Mouse (Mus musculus) B cell, adult 2 months (primary cell): ENCODE data around the gene Psmd6.
A peak's percentile ranks its signal among the peaks of the same experiment; 100 is the strongest.

ENCODE experiments used
- DNase-seq, 2 experiments: peaks; one replicate each; pipeline ENCODE4 v3.0.0; 2022

Psmd6 gene

DNA sequence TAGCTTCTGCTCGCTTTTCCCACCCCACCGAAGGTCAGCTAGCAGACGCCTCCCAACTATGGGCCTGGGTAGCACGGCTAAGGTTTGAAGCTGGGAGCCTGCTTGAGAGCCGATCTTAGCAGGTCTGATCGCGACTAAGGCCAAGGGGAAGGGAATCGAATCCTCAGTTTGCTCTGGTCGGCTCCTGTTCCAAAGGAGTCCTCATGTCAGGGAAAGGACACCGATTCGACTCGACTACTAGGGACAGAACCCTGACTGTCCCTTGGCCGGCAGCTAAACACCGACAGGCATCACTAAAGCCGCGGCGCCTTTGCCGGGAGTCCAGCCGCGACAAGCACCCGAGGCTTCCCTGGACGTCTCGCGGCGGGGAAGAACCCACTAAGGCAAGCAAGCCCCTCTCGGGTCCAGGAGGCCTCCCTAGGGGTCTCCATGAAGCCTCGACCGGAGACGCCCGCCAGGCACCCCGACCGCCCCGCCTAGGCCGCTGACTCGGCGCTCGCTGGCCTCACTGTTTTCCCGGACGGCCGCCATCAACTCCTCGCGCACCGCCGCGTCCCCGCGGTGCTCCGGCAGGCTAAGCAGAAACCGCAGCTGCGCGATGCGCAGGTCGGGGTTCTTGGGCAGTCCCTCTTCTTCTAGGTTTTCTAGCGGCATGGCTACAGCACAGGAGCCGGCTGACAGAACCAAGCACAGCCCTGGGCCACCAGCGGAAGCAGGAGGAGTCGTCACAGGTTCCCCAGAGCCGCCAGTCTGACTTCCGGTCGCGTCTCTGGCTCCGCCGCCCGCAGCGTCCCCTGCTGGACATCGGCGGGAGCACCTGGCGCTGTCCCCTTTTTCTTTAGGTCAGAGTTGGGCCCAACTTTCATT, at the start of gene Psmd6:
Psmd6 (minus strand) TSS at position 755 of the 867 bp plus-strand sequence.
- DNase-seq: peak; percentile 96

DNA sequence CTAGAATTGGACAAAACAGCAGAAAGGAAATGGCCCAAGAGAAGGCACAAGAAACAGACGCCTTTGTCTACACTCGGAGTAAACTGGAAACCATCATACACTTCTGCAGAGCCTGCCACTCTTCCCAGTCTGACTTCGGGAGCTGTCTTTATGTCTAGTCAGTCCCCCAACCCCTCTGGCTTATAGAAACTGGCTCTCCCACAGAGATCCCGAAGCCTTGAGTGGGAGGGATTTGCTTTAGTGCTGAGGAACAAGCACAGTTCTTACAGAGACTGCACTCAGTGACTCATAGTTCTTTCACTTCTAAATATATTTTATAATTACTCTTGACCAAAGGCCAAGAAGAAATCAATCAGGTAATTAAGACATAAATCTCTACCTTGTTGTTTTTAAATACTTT, 10.1 kb downstream of the Psmd6 start:
- DNase-seq: no peak

DNA sequence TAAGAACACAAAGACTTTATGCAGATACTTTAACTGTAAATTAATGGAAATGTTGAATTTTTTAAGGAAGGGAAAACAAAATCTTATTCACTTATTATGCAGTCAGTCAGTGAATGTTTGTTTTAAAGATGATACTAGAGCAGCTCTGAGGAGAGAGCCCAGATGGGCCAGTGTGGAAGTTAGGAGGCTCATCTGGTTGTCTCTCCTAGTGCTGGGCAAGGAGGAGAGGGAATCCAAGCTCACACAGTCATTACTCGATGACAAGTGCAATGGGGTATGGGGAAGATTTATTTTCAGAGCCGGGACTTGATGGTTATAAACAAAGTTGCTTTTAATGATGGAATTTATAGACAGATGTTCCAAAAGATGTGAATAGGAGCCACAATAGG, 15.9 kb downstream of the Psmd6 start:
- DNase-seq: no peak

DNA sequence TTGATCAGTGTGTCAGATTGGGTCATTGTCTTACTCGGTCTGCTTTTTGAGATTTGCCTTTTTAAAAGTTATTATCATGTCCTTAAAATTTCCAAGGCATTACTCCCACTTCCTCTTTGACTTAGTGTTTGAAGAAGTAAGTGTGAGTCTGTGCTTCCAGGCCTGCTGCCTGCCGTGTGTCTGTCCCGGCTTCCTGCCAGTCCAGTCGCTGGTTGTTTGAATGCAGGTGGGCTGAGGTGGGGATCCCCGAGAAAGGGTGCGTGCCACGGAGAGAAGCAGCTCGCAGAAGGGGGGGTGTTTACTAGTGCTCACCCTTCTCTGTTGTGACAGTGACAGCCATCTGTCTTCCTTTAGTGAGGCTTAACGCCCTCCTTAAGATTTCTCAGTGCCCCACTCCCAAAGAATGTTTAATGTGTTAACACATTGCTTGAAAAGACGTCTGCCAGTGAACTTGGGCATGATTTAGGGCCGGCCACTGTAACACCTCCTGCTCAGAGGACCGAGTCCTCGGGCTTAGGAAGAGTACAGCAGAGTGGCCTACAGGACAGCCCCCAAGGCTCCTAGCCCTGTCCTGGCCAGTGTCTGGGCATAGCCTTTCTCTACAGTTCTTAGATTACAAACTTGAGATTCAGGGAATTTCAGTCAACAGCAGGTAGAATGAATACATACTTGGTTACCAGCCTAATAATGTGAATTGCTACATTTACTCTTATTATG, 16.4 kb downstream of the Psmd6 start:
- DNase-seq: no peak

DNA sequence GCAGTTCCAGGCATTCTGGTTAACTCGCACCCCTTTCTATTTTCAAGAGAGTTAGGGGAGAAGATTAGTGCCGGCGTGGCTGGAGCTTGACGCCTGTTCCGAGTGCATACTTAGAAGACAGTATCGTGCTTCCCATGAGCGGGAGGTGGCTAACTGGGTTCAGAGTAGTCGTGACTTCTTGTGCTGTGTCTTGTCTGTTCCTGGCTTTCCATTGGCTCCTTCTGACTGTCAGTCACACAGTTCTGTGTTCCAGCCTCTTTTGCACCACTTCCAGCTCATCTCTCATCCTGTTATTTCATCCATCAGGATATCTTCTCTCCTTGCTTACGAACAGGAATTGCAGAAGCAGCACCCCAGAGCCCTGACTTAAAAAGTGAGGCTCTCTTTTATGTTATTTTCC, 19.5 kb downstream of the Psmd6 start:
- no peak for DNase-seq

DNA sequence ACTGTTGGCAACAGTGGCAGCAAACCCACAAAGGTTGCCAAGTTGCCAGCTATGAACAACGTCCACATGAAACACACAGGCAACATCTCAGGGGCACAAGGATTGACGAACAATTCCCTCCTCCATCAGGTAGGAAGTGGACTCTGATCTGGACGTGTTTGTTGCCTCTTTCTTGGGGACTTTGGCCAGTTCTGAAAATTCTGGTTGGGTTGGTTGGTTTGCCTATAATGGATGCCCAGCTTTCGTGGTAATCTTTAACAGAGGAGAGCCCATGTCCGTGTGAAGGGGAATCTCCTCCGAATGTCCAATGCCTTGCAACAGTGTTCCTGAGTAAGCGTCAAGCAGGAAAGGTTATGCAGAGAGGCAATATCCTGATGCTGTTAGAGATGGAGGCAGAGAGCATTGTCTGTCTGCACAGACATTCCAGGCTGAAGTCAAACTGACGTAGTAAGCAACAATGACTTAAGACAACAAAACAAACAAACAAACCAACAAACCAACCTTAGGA, 20.0 kb downstream of the Psmd6 start:
- DNase-seq: no peak

DNA sequence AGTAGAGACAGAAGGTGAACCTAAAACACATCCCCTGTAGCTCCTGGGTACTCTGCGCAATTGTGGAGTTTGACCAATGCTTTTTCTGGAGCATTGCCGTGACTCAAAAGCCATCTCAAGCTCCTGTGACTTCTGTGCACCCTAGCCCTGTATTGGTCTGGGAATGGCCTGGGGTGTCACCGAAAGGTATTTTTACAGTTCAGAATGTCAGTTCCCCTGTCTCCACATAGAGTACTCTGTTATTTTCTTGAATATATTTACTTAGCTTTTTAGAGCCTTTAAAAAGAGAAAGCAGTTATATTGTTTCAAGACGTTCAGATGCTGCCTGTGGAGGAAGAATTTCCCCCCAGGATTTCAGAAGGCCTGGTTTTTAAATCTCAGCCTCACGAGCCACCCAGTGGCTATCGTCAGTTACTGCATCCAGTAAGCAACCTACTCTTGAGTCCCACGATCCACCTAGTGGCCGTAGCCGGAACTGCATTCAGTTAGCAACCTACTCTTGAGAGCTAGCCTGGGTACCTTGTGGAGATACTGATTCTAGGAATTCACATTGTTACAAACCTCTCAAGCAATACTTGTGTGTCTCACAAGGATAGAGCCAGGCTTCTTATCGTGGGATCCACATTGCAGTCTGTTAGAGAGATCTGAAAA, 22.3 kb downstream of the Psmd6 start:
- peak; percentile 89 to 91 for DNase-seq

DNA sequence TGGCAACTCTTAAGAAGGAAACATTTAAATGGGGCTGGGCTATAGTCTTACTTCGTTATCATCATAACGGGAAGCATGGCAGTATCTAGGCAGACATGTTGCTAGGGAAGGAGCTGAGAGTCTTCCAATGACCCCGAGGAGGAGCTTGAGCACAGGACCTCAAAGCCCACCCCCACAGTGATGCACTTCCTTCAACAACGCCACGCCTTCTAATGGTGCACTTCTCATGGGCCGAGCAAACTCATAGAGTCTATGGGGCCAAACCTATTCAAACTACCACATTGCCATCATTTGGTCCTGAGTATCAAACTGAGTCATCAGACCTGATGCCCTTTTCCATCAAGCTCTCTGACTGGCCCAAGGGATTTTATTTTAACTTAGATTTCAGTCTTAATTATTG, 30.2 kb downstream of the Psmd6 start:
- DNase-seq: no peak

DNA sequence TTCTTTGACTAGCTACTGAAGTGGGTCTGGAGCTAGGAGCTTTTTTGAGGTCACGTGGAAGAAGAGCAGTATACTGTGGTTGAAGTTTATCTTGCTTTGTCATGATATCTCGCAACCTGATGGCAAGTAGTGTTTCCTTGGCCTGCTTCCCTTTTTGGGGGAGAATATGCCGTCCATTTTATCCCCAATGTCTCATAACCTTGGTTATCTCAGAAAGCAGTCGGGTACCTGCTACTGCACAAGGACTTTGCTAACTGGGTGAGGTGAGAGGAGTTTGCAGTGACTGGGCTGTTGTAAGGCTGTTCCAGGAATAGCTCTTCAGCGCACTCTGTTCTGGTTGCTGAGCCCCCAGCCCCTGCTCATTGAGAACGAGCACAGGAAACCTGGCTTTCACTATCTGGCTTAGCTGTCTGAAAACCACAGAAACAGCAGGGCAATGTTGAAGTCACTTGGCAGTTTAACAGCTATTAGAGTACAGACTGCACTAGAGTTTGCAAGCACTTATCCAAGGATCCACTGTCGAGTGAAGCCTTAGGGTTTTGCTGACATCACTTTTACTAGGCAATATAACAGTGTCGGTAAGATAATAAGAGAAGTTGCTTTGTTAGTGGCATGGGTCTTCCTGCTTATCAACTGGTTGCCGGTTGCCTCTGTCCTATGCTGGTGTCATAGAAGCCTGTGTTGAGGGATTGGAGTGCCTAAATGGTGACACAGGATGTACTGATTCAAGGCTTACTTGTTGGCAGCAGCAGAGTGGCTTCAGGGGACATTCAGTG, 32.6 kb downstream of the Psmd6 start:
- no peak for DNase-seq

DNA sequence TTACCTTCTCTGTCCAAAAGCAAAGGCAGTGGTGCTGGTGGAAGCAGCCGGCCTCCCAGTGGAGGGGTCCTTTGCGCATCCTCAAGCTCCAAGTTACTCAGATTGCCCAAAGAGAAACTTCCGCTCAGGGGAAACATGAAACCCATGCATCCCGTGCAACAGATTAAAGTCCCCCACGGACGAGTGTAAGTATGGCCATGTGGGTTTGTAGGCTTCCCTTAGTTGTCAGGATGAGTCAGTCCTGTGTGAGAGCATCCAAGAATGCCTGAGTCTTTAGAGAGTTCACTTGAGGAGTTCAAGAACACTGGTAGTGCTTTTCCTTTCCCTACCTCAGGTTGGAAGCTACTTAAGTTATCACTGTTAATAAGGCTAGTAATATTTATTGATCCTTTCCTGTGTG, 33.4 kb downstream of the Psmd6 start:
- no peak for DNase-seq

DNA sequence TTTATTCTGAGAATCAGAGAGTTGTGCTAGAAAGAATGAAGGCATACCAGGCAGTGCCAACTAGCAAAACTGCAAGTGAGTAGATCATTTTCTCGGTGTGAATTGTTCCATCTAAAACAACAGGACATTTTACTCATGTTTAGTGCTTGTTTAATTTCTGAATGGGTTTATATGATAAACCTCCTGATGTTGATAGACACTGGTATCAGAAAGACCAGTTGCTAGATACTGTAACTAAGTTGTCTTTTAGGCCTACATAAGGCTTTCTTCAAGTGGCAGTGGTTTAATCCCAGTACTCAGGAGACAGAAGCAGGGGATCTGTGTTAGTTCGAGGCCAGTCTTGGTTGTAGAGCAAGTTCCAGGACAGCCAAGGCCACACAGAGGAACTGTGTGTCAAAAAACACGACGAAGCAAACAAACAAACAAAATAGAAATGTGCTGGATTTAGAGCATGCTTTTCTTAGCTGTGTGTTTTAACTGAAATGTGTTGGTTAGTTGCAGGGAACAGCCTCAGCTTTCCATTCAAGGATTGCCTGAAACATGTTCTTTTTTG, 34.0 kb downstream of the Psmd6 start:
- DNase-seq: no peak

DNA sequence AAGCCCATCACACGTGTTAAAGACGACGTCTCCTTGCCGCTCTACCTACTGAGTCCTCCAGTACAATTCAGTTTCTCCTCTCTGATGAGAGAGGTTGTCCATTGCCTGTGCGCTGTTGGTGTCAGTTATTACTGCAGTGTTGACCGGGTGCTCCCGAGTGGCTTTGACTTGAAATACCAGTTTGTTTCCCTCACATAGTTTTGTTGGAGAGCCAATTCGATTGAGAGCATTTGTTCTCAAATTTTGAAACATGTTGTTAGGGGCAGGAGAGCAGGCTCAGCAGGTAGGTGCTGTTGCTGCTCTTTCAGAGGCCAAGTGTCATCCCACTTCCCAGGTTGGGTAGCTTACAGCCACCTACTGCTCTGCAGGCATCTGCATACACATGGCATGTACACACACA, 37.0 kb downstream of the Psmd6 start:
- DNase-seq: no peak

DNA sequence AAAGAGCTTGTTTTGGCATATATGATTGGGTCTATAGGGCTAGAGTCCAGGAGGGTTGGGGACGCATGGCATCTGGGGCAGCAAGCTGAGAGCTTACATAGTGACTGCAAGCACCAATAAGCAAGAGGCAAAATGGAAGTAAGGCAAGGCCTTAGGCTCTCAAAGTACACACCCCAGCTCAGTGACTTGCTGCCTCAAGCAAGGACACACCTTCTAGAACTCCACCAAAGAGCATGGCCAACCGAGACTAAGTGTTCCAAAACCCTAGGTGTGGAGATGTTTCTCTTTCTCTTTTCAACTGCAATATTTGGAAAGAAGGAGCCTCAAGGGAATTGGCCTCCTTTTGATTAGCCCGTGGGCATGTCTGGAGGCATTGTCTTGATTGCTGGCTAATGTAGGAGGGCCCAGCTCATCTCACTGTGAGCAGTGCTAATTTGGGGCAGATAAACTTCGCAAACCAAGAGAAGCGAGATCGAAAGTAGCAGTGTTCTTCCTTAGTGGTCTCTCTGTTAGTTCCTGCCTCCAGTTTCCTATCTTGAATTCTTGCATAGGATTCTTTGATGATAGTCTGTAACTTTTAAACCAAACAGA, 40.1 kb downstream of the Psmd6 start:
- DNase-seq: no peak

DNA sequence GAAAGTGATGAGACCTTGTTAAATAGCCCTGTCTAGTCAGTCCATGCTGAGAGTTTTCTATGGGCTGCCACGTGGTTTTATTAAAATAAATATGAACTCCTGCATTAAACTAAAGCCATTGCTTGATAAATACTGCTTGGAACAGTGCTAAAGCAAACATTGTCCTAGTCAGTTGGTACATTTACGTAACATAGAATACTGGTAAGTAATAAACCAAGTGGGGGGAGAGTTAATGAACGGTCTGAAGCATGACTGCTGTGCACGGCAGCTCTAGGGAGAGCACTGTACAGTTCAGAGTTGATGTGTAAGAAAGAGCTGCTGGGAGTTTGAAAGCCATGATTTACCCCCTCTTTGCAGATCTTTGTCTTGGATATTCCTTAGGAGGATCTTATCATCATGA, 49.3 kb downstream of the Psmd6 start:
- DNase-seq: no peak

DNA sequence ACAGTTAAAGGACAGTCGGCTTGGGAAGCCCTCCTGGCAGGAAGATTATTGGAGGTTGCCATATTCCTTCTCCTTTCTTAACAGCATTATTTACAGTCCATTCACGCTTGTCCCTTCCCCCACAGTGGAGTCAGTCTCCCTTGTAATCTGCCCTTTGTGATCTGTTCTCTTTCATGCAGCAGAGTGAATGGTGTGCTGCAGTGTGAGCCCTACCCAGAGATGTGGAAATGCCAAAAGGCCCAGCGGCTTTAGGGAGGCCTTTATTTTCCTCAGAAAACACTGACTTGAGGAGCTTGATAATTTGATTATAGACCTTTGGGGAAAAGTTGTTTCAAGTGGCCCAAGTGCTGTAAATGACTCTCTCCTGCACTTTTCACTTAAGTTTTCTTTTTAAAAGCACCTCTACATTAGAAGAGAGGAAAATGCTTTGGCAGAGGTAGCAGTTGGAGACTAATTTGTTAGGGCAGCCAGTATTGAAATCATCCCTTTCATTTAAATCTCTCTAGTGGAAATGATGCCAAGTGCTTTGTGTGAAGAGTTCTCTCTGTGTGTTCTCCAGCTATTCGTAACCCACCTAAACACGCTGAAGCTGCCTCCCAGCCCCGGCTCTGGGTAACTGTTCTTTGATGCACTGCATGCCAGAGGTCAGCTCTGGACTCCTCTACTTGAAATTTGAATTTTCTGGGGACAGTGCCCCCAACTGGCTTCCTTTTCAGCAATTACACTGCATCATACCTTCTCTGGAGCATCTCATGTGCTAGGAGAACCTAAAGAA, 50.1 kb downstream of the Psmd6 start:
- DNase-seq: no peak

DNA sequence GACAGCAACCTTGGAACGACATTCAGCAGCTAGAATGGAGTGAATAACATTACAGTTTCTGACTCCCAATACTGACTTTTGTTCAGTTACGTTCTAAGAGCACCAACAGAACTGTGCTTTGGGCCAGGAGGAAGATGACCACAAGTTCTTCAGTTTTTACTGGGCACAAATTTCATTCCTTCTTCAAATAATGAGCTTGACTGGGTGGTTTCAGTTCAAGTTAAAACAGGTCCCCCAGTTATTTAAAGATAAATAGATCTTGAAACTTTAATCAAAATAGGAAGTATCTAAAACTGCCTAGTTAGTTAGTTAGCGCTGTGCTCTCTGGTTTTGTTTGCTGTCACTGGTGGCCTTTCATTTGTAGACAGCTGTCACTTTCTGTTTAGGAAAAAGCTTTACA, 52.2 kb downstream of the Psmd6 start:
- peak in 1 of 2 experiments; percentile 10 for DNase-seq

DNA sequence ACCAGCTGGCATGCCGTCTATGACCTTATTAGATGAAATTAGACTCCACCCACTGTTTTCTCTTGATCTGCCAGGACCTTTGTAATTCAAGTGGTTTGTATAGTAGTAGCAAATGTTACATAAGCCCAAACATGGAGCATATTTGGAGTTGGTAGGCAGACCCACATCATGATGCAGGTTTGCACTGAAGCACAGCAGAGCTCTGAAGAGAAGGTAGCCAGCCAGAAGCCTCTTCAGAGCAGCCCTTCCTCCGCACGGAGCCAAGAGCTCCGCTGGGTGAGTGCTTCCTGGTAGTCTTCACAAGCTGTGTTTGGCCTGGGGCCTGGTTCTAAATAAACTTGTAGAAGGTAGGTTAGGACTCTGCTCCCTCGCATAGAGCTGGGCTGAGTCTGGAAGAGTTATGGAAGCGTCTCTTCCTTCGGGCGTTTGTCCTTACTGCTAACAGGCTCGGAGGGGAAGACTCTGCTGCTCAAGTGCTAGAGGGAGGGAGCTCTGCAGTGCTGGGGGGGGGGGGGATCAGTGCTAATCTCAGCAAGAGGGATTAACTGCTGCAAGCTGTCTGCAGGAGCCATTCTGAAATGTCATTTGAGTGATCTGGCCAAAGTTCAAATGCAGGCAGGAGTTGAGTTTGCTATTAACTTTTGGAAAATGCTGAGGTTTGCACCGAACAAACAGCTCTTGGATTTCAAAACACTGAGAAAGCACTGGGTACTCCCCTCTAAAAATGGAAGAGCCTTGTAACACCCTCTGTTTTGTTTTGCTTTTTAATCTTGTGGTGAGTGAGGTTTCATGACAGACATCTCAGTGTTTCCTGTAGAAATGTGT, 52.9 kb downstream of the Psmd6 start:
- peak; percentile 36 to 45 for DNase-seq

DNA sequence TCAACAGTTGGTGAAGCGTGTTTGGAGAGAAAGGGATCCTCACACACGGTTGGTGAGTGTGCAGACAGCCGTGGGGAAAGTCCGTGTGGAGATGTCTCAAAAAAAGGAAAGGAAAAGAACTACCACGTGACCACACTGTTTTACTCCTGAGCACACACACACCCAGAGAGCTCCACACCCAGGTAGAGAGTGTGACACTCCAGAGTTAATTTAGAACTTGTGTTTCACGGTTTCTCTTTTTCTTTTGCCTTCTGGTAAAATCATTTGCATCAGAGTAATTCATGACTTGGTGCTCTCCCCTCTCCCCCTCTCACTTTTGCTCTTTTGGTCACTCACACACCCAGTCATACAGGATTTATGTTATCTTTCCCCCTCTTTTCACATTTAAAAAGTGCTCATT, 54.5 kb downstream of the Psmd6 start:
- no peak for DNase-seq

DNA sequence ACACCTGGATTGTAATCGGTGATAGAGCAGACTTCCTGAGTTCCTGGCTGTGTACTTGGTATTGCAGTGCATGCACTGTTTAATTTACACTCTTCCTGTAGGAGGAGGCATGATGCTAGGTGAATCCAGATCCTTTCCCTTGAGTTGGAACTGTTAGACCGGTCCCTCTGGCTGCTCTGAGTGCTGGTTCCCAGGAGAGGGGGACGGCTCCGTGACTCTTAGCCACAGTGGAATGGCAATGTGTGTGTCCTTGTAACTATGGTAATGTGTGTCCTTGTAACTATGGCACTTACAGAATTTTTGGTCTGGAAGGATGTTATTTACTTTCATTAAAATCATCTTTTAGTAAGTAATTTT, 55.7 kb downstream of the Psmd6 start:
- DNase-seq: no peak

DNA sequence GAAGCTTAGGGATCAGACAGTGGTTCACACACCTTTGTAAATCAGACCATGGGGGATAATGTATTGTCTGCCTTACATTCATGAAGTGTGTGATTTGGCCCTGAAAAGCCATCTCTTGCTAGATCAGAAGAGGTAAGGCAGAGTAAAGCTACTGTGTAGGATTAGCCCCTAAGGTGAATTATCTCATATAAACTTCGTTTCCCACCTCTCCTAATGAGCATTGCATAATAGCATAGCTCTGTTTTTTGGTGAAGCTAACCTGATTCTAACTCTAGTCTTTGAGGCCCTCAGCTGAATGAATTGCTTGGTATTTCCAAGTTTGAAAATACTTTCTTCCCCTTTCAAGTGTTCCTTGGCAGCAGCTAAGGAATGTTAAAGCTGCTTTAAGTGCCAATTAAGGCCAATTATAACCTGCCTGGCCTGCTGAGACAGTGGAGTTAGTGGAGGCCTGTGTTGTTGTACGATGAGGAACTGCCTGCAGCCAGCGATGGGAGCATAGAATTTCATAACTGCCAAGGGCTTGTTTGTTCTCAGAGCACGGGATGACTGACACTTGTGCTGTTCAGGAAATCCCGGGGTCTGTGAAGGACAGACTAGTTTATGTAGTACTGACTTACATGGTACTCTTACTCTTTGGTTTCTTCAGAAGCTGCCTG, 56.2 kb downstream of the Psmd6 start:
- DNase-seq: no peak
